Mouse (Mus musculus): ENCODE measurements around the gene Lgals7.
"Not testable (repeated sequence)": the region's sequence is repeated elsewhere in the genome, so short reads cannot be mapped to it uniquely, and the experiment has no call there.

The Lgals7 gene

DNA sequence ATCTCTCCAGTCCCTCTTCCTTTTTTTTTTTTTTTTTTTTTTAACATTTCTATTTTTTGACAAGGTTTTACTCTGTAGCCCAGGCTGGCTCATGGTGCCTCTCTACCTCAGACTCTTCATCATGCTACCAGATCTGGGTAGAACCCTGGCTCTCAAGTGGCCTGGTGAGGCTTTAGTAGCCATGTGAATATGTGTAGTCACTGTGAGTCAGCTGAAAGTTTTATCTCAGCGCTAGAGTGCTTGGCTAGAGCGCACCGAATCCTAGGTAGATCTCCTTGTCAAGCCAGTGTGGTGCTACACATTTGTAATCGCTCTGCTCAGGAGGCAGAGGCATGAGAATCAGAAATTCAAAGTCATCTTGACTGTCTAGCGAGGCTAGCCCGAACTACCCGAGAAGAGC, 13.5 kb downstream of the Lgals7 start:
- DNase-seq (ENCODE audit: low read depth), result no peak

DNA sequence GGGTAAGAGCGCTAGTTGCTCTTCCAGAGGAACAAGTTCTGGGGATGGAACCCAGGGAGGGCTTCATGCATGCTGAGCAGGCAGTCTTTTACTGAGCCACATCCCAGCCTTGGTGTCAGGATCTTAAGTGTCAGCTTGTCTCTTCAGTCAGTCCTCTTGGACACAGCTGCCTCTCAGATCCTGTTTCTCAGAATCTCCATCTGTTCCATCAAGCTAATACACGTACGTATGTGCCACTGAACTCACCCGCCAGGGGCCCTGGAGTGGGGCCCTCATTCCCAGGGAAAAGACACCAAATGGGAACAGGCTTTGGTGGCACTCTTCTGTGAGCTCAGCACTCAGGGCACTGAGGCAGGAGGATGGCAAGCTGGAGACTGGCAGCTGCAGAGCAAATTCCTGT, 14.2 kb downstream of the Lgals7 start:
- no peak for DNase-seq (ENCODE audit: low read depth)

DNA sequence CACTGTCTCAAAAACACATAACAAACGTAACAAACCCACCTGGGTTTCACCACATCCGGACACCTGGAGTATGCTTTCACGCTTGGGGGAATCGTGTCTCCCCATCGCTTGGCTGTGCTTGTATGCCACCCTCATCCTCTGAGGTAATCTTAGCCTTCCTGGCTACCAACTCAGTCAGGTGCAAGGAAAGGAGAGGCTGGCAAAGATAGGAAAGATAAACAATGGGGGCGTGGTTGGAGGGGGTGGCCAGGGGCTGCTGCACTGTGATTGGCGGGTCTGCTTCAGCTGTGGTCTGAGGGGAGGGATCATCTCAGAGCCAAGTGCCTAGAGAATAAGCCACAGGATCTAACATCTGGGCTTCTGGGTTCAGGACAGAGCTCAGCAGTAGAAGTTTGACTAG, 16.0 kb downstream of the Lgals7 start:
- no peak for DNase-seq (ENCODE audit: low read depth)

DNA sequence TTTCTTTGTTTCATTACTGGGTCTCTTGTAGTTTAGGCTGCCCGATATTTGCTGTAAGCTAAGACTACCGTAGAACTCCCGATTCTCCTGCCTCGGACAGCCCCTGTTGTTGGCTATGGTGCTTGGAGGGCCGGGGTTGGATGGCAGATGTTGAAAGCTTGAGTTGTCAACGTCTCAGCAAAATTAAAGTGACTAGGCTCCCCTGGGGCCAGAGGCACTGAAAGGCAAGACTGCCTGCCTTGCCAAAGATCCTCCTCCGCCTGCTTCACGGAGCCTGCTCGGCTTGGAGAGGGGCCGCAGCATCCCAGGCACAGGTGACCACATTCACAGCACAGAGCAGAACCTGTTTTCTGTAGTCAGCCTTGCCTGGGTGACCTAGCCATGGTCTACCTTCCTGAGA, 16.9 kb downstream of the Lgals7 start:
- DNase-seq (ENCODE audit: low read depth), result no peak

DNA sequence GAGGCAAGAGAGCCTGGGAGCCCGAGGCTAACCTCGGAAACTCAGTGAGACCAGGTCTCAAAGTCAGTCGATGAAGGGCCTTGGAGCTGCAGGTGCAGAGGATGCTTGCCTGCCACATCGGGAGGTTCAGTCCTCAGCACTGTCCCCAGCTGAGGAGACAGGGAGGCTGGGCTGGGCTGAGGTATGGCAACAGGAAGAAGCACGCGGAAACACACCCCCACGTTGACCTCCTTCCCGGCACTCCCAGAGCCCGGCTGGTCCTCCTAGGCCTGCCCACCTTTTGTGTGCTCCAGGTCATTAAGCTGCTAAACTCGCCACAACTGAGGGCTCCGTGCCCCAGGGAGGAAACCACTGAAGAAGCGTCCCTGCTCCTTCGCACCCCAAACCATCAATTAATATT, 17.5 kb downstream of the Lgals7 start, which contains the start of gene Capn12:
TSS of gene Capn12 (plus strand) at position 224 of the 400 bp plus-strand sequence.
- no peak for DNase-seq (ENCODE audit: low read depth)

DNA sequence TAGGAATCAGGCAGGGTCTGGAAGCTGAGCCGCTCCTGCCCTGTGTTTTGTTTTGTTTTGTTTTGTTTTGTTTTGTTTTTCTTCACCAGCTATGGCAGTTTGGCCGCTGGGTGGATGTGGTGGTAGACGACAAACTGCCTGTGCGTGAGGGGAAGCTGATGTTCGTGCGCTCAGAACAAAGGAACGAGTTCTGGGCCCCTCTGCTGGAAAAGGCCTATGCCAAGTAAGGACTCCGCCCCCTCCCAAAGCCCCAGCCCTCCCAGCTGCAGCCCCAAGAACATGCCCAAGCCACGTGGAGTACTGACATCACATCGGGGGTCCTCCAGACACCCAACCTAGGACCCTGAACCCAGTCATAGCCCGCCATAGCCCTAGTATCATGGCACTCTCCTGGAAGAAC, 19.4 kb downstream of the Lgals7 start:
- DNase-seq (ENCODE audit: low read depth), result no peak

DNA sequence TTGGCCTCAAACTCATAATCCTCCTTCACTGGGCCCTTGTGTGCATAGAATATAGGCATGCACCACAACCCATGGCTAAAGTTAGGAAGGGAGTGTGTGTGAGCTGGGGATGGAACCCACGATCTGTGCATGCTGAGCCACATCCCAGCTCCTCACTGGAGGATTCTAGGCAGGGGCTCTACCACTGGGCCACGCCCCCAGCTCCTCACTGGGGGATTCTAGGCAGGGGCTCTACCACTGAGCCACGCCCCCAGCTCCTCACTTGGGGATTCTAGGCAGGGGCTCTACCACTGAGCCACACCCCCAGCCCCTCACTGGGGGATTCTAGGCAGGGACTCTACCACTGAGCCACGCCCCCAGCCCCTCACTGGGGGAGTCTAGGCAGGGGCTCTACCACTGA, 20.1 kb downstream of the Lgals7 start:
- not testable (repeated sequence) for DNase-seq (ENCODE audit: low read depth)

DNA sequence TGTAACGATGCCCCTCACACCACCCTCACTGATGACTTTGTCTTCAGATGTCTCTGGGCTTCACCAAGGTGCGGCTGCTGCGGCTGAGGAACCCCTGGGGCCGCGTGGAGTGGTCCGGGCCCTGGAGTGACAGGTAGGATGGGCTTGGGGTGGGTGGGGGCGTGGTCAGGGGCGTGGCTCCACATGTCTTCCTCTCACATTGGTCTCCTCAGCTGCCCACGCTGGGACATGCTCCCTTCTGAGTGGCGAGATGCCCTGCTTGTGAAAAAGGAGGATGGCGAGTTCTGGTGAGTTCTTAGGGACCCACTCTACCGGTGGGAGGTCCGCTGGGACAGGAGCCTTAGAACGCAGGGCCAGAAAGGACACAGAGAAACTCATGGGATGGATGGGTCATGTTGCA, 22.8 kb downstream of the Lgals7 start:
- no peak for DNase-seq (ENCODE audit: low read depth)

DNA sequence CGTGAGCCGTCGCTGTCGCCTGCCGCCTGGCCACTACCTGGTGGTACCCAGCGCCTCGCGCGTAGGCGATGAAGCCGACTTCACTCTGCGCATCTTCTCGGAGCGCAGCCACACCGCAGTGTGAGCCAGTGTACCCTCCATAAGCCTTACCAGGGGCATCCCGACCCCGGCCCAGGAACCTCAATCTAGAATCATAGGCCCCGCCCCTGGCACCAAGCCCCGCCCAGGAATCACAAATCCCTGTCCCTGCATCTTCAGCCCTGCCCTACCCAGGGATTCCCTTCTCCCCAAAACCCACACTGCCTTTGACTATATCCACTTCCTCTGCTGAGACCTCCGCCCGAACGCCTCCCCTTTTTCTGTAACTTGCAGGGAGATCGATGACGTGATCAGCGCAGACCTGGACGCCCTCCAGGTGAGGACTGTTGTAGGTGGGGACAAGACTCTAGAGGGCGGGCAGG, 25.1 kb downstream of the Lgals7 start:
- DNase-seq (ENCODE audit: low read depth), result no peak

DNA sequence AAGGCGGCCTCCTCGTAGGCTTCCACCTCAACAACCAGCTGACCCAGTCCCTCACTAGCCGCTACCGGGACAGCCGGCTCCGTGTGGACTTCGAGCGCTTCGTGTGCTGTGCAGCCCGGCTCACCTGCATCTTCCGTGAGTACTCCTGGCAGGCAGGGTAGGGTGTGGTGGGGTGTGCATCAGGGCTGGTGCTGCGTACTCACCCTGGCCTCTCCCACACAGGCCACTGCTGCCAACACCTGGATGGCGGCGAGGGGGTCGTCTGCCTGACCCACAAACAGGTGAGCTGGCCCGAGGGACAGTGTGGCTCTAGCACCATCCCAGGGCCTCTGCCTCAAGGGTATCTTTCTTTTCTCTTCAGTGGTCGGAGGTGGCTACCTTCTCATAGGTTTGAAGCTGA, 28.9 kb downstream of the Lgals7 start:
- DNase-seq (ENCODE audit: low read depth), result no peak

DNA sequence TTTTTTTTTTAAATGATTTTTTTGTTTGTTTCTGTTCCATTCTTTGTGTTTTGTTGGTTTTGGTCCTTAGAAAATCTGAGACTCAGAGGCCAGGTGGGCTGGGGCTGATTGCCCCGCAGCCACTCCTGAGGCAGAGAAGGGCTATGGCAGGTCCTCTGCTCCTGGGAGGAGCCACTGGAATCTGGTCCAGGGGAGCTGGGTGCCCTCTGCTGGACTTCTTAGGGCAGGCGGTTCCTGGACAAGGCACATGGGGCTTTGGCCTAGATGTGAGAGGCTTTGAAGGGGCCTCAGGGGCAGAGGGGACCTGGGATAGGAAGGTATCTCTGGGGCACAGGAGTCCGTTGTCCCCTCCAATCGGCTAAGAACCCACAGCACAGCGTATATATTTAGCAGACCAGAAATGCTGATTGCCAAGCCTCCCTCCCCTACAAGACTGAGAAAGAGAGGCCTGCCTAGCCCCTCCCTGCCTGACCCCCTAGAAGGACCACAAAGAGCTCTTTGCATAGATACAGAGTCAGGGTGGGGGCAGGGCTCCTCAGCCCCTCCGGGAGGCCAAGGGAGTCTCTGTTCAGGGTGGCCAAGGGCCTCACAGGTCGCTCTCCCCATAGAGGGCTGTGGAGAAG, 30.1 kb downstream of the Lgals7 start:
- no peak for DNase-seq (ENCODE audit: low read depth)

DNA sequence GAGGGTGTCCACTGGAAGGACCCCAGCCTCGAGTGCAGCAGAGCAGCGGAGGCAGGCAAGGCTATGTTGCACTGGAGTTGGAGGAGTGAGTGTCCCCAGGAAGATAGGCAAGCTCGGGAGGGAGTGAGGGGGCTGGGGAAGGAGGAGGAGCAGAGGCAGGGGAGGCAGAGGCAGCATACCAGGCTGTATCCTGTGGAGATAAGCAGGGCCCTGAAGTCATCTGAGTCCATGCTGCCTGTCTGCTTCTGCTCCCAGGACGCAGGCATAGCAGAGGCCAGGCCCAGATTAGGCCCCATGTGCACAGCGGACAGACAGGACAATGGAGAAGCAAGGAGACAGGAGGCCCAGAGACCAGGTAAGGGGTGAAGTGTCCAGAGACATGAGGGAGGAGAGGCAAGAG, 31.3 kb downstream of the Lgals7 start:
- no peak for DNase-seq (ENCODE audit: low read depth)

DNA sequence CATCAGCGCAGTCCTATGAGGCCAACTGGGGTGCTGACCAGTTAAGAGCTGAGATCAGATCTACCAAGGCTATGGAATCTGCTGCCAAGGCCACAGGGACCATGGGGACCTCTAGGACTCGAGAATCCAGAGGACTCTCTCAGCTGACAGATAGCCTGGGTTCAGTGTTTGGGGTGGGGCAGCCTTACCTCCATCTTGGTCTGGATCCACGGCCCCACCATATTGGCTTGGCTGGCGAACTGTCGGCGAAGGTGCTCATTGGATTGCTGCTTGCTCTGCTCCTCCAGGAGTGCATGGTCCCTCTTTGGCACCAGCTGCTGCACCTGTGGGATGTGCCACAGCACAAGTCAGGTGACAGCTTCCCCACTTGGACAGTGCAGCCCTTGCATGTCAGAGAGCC, 34.0 kb downstream of the Lgals7 start:
- DNase-seq (ENCODE audit: low read depth), result no peak

DNA sequence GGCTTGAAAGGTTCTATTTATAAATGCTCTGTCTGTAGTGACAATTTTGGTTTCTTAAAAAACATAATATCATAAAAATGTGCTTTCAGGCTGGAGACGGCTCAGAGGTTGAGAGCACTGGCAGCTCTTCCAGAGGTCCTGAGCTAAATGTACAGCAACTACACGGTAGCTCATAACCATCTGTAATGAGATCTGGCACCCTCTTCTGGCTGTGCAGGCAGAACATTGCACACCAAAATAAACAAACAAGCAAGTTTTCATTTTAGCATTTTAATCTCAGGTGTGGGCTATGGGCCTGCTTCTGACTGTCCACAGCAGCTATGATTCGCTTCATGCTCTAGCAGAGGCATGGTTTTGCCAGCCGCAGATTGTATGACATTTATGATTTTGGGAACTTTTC, 36.3 kb downstream of the Lgals7 start:
- no peak for DNase-seq (ENCODE audit: low read depth)

DNA sequence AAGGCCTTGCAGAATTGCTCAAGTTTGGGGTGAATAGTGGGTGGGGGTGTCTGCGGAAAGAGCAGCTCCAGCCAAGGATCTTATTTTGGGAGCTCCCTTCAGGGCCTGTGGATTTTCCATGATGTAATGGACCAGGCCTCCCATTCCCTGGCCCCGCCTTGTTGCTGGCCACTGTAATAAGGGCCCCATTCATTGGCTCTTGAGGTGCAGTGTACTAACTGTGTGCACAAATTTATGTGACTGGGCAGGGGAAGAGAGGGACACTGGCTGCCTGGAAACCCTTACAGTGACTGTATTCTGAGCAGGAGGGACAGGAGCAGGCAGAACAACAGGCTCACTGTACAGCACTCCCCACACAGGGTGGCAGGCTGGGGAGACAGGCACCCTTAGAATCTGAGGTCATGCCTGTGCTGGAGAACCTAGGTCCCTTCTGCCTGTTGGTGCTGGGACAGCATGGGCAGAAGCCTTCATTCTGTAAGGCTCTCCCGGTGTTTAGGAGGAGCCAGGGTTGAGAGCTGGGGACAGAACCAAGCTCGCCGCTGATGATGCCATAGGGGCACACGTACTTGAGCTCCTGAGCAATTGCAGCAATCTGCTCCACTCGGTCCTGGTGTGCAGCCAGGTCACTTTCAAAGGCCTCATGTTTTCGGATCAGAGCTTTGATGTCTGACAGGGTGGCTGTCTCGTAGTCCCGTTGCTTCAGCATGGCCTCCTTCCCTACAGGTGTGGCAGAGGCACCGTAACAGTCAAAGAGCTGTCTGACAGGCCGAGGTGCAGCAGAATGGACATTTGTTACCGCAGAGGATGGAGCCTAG, 37.9 kb downstream of the Lgals7 start:
- no peak for DNase-seq (ENCODE audit: low read depth)

DNA sequence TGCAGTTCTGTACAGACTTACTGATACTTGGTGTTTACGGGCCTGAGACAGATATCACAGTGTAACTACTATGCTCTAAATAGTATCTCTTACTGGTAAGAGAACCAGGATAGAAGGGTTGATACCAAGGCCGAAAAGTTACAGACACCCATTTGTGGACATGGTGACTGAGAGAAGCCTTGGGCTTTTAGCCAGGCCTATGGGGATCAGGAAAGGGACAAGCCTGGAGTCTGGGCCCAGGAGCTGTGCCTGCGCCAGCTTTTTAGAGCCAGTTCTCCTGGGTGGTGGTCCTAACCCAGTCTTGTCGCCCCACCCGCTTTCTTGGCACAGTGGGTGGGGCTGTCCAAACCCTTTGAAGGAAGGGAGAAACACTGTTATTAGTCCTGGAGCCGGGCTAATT, 38.5 kb downstream of the Lgals7 start:
- DNase-seq (ENCODE audit: low read depth), result no peak

DNA sequence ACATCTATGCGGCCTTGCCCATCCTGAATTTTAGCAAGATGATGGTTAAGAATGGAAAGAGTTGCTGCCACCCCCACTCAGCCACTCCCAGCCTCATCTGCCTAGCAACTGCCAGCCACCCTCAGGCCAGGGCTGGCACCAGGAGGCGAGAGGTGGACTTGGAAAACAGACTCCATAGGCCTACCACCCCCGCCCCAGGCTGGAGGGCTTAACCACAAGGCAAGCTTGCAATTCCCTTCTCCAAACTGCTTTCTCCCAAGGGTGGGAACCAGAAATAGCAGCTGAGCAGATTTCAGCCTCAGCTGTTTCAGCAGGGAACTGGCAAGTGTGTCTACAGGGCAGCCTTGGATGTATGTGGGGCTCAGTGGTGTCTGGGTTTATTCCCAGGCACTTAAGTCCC, 39.2 kb downstream of the Lgals7 start:
- no peak for DNase-seq (ENCODE audit: low read depth)

DNA sequence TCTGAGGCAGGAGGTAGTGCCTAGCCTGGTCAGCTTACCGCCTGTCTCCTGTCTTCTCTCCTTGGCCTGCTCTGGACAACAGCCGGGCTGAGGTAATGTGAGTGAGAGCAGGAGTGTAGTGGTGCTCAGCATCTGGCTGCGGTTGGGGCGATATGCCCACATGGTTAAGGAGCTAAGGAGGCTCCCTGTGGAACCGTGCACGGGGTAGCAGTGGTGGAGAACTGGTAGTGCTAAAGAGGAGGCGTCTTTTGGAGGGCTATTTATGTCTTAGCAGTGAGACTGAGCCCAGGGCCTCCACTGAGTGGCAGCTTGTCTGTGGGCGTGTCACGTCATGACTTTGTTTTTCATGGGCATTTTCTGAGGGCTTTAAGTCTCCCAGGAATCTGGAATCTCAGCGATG, 40.1 kb downstream of the Lgals7 start:
- no peak for DNase-seq (ENCODE audit: low read depth)

DNA sequence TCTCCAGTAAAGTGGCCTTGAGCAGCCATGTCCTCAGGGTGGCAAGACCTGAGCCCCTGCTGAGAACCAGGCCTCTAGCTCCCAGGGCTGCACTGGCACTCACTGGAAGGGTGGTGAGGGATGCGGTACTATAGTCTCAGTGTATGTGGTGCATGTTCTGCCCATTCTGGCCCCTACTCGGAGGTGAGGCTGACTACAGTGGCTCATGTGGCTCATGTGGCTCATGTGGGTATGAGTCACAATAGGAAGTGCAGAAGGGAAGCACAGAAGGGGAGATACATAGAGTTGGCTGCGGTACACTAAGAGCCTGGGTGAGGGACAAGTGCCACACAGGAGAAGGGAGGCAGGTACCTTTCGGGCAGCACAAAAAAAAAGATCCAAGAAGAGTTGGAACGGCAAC, 43.5 kb downstream of the Lgals7 start:
- DNase-seq (ENCODE audit: low read depth), result no peak

DNA sequence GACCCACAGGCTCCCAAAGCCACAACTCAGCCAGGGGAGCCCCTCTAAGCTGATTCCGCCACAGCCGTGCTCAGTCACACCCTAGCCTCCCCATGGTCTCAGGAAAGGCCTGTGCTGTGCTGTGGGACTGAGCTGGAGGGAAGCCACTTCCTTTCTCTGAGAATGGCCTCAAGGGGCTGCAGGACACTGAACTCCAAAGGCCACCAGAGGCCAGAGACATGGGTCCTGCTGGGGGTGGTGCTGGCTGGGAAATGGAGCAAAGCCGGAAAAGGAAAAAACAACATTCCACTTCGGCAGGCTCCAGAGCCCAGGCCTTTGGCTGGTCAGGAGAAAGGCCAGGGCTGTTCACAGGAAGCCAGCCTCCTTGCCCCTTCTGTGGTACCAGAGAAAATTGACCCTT, 48.0 kb downstream of the Lgals7 start:
- no peak for DNase-seq (ENCODE audit: low read depth)

DNA sequence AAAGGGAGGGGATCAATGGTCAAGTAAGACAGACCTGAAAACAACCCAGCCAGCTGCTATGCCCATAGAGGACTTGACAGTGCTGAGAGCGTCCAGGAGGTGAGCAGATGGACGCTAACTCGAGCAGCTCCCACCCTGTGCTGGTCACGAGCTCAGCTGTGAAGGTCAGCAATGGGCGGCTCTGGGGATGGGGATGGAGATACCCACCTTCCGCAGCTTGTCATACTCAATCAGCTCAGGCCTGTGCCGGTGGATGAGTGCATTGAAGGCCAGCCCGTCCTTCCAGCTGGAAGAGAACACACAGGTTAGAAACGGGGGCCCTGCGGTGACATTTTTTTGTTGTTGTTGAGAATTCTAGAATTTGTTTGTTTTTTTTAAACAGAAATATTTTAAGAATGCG, 49.5 kb downstream of the Lgals7 start:
- no peak for DNase-seq (ENCODE audit: low read depth)
